Mouse (Mus musculus) small intestine, adult 2 months (tissue): Measurements from ENCODE around the gene Cog1.

Source experiments
- CTCF ChIP-seq: fragments of 200-500 bp; IDR thresholded peaks from 2 replicates; pipeline ENCODE4 v1.5.1; 2012; ENCODE audit warnings: low read depth, mild to moderate bottlenecking, control low read depth, inconsistent platforms, low read length, moderate library complexity, mixed read lengths; ENCODE audit not compliant: insufficient replicate concordance, insufficient read length; ENCODE audit errors: extremely low read depth
- POLR2A ChIP-seq: fragments of 200-500 bp; IDR thresholded peaks from 2 replicates; pipeline ENCODE4 v1.6.1; 2012; ENCODE audit warnings: low read depth, mild to moderate bottlenecking, control low read depth, inconsistent platforms, low read length, moderate library complexity

DNA sequence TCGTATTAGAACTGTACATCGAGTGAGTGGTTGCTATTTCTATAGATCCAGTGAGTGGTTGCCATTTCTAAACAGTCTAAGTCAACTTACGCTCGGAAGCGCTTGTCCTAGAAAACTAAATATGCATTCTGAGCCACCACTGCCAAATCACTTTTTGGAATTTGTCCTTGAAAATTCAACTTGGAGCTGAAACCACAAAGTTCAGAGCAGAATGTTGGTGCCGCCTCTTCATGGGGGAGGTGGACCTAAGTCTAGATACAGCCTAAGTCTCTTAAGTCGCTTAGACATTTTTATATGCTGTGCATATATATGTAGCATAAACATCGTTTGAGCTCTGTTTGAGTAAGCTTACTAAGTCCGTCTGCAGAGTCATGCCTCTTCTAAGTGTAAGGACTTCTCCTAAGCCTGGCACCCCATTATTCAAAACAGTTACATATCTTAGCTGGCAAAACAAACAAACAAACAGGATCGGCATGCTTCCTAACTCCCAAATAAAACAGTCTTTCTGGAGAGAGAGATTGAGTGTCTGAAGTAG lies 37.8 kb upstream of the Cog1 start:
- no peak for TF ChIP-seq CTCF
- TF ChIP-seq POLR2A, result no peak
